Mouse (Mus musculus): Measurements from ENCODE around the gene Deaf1. TPM values are rescaled to one million over a fixed set of nuclear protein-coding genes. Genes with fewer than 3 reads are reported as not detected.

Deaf1 gene
- total and polyA plus RNA-seq, 2 experiments from 2014 or later = 21.2 to 26.4 TPM

- Histone ChIP-seq H3K36me3 (replicated peaks; ENCODE audit: control insufficient read depth, insufficient read depth, low read length) (no peaks in the 10 kb centered on the region), H3K4me2 (ENCODE audit: low read depth, low read length) (no peak overlapping the region), H3K4me1 (ENCODE audit: control insufficient read depth, insufficient read depth) (no peaks in the 10 kb centered on the region), H3K27me3 (ENCODE audit: control insufficient read depth, insufficient read depth, low read length) (no peaks in the 10 kb centered on the region), H3K9me3 (replicated peaks; ENCODE audit: control insufficient read depth, low read length) (no peaks in the 10 kb centered on the region), H3K27ac (ENCODE audit: low read depth) (no peak overlapping the region), H3K9ac (replicated peaks; ENCODE audit: low read depth, low read length) (no peak overlapping the region), H3K4me3 (ENCODE audit: low read depth, low read length) (no peak overlapping the region)
- DNase-seq (ENCODE audit: low spot score) (no peak), ATAC-seq (ENCODE audit: insufficient read depth, low read depth) (no peak)
- 70% methylated on average over 7 of the region's 7 CpGs for WGBS
- no peak for TF ChIP-seq EP300 (IDR thresholded peaks at IDR 0.05; ENCODE audit: low read depth)
- TF ChIP-seq CTCF (IDR thresholded peaks at IDR 0.05; ENCODE audit: low read depth) = no peak
Observed at GRCm38 (mm10) chr7:141343696-141344095, 16.2 kb upstream of the Deaf1 start.

DNA sequence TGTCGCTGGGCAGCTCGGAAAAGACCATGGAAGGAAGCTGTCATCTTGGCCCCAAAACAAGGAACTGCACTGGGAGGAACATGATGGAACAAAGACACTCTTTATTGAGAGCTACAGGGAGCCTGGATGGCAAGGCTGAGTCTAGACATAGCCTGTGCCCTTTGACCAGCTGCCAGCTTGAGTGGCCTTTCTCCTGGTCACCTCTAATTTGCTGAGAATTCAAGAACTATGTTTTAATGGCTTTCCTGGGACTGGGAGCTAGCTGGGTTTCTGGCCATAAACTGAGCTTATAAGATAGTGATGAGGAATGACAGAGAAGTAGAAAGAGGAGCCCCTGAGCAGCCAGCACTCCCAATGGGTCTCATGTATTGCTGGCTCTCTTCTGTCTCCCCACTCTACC lies 15.7 kb upstream of the Deaf1 start:
- H3K9me3 ChIP-seq (replicated peaks; ENCODE audit: control insufficient read depth, low read length) = no peaks in the 10 kb centered on the region
- H3K9ac ChIP-seq (replicated peaks; ENCODE audit: low read depth, low read length) = no peak overlapping the region
- no peaks in the 10 kb centered on the region for H3K36me3 ChIP-seq (replicated peaks; ENCODE audit: control insufficient read depth, insufficient read depth, low read length)
- H3K4me1 ChIP-seq (ENCODE audit: control insufficient read depth, insufficient read depth) = no peaks in the 10 kb centered on the region
- no peak for TF ChIP-seq EP300 (IDR thresholded peaks at IDR 0.05; ENCODE audit: low read depth)
- TF ChIP-seq CTCF (IDR thresholded peaks at IDR 0.05; ENCODE audit: low read depth) = no peak
- no peak overlapping the region for H3K4me3 ChIP-seq (ENCODE audit: low read depth, low read length)
- H3K27ac ChIP-seq (ENCODE audit: low read depth) = no peak overlapping the region
- 69% methylated on average over 2 of the region's 2 CpGs for WGBS
- no peak overlapping the region for H3K4me2 ChIP-seq (ENCODE audit: low read depth, low read length)
- DNase-seq (ENCODE audit: low spot score) (no peak), ATAC-seq (ENCODE audit: insufficient read depth, low read depth) (no peak)
- H3K27me3 ChIP-seq (ENCODE audit: control insufficient read depth, insufficient read depth, low read length) = no peaks in the 10 kb centered on the region

DNA sequence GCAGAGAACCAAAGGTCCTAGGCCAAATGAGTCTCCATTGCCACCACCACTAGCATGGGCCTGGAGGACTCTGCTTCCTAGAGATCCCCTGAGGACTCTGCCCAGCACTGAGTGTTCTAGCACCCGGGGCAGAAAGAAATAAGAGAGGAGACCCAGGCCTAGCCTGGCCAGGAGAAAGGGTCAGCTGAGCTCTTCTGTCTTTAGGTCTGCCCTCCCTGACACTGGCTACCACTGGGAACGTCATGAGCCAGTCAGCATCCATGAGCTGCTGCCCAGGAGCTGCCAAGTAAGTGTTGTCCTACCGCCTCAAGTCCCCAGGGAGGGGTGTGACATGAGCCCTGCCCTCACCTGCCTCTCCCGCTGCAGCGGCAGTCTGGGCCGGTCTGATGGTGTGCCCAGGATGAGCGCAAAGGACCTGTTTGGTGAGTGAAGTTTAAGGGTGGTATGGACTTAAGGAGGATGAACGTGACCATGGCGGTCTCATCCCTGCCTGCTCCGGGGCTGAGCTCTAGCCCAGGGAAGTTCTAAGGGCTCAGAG lies 14.3 kb upstream of the Deaf1 start:
- 73% methylated on average over 10 of the region's 10 CpGs for WGBS
- Histone ChIP-seq H3K9me3 (replicated peaks; ENCODE audit: control insufficient read depth, low read length) (no peaks in the 10 kb centered on the region), H3K27me3 (ENCODE audit: control insufficient read depth, insufficient read depth, low read length) (no peaks in the 10 kb centered on the region), H3K36me3 (replicated peaks; ENCODE audit: control insufficient read depth, insufficient read depth, low read length) (no peaks in the 10 kb centered on the region), H3K4me1 (ENCODE audit: control insufficient read depth, insufficient read depth) (no peaks in the 10 kb centered on the region), H3K4me3 (ENCODE audit: low read depth, low read length) (no peak overlapping the region), H3K4me2 (ENCODE audit: low read depth, low read length) (no peak overlapping the region), H3K9ac (replicated peaks; ENCODE audit: low read depth, low read length) (no peak overlapping the region), H3K27ac (ENCODE audit: low read depth) (no peak overlapping the region)
- DNase-seq (ENCODE audit: low spot score) (no peak), ATAC-seq (ENCODE audit: insufficient read depth, low read depth) (no peak)
- TF ChIP-seq CTCF (IDR thresholded peaks at IDR 0.05; ENCODE audit: low read depth) (no peak), EP300 (IDR thresholded peaks at IDR 0.05; ENCODE audit: low read depth) (no peak)

GRCm38 (mm10) chr7:141340476-141340875 lies 13.0 kb upstream of the Deaf1 start:
- H3K9me3 ChIP-seq (replicated peaks; ENCODE audit: control insufficient read depth, low read length) = no peaks in the 10 kb centered on the region
- H3K27me3 ChIP-seq (ENCODE audit: control insufficient read depth, insufficient read depth, low read length) = no peaks in the 10 kb centered on the region
- H3K4me2 ChIP-seq (ENCODE audit: low read depth, low read length) = no peak overlapping the region
- H3K27ac ChIP-seq (ENCODE audit: low read depth) = no peak overlapping the region
- TF ChIP-seq CTCF (IDR thresholded peaks at IDR 0.05; ENCODE audit: low read depth) = no peak
- TF ChIP-seq EP300 (IDR thresholded peaks at IDR 0.05; ENCODE audit: low read depth) = no peak
- no peak overlapping the region for H3K4me3 ChIP-seq (ENCODE audit: low read depth, low read length)
- H3K9ac ChIP-seq (replicated peaks; ENCODE audit: low read depth, low read length) = no peak overlapping the region
- H3K4me1 ChIP-seq (ENCODE audit: control insufficient read depth, insufficient read depth) = no peaks in the 10 kb centered on the region
- H3K36me3 ChIP-seq (replicated peaks; ENCODE audit: control insufficient read depth, insufficient read depth, low read length) = 0 out of 2 replicates have a peak, but pooled peaks cover 4% of the 10 kb centered on the region
- 79% methylated on average over 6 of the region's 6 CpGs for WGBS
- ATAC-seq (ENCODE audit: insufficient read depth, low read depth) = no peak
- DNase-seq (ENCODE audit: low spot score) = no peak

GRCm38 (mm10) chr7:141340023-141340422 lies 12.5 kb upstream of the Deaf1 start:
- 0 out of 2 replicates have a peak, but pooled peaks cover 5% of the 10 kb centered on the region for H3K36me3 ChIP-seq (replicated peaks; ENCODE audit: control insufficient read depth, insufficient read depth, low read length)
- 77% methylated on average over 7 of the region's 7 CpGs for WGBS
- H3K27ac ChIP-seq (ENCODE audit: low read depth) = no peak overlapping the region
- ATAC-seq (ENCODE audit: insufficient read depth, low read depth) = no peak
- no peaks in the 10 kb centered on the region for H3K4me1 ChIP-seq (ENCODE audit: control insufficient read depth, insufficient read depth)
- no peak overlapping the region for H3K4me3 ChIP-seq (ENCODE audit: low read depth, low read length)
- DNase-seq (ENCODE audit: low spot score) = no peak
- no peaks in the 10 kb centered on the region for H3K27me3 ChIP-seq (ENCODE audit: control insufficient read depth, insufficient read depth, low read length)
- H3K9ac ChIP-seq (replicated peaks; ENCODE audit: low read depth, low read length) = no peak overlapping the region
- no peaks in the 10 kb centered on the region for H3K9me3 ChIP-seq (replicated peaks; ENCODE audit: control insufficient read depth, low read length)
- TF ChIP-seq CTCF (IDR thresholded peaks at IDR 0.05; ENCODE audit: low read depth) (no peak), EP300 (IDR thresholded peaks at IDR 0.05; ENCODE audit: low read depth) (no peak)
- H3K4me2 ChIP-seq (ENCODE audit: low read depth, low read length) = no peak overlapping the region
